Mouse (Mus musculus) heart, adult 2 months (tissue): ENCODE results near the gene Ankrd13a.

Source experiments
- CTCF ChIP-seq: fragments of 200-600 bp; IDR thresholded peaks from 2 replicates; pipeline ENCODE4 v1.8.1; 2022; ENCODE audit warnings: antibody characterized with exemption, mild to moderate bottlenecking, moderate library complexity
- EP300 ChIP-seq: fragments of 200-500 bp; IDR thresholded peaks from 2 replicates; pipeline ENCODE4 v1.6.1; 2011; ENCODE audit warnings: low read depth, low read length, control low read depth; ENCODE audit not compliant: insufficient read depth
- POLR2A ChIP-seq: fragments of 200-500 bp; IDR thresholded peaks from 2 replicates; pipeline ENCODE4 v1.6.1; 2011; ENCODE audit warnings: mild to moderate bottlenecking, low read depth, low read length, control low read depth; ENCODE audit not compliant: insufficient read depth

DNA sequence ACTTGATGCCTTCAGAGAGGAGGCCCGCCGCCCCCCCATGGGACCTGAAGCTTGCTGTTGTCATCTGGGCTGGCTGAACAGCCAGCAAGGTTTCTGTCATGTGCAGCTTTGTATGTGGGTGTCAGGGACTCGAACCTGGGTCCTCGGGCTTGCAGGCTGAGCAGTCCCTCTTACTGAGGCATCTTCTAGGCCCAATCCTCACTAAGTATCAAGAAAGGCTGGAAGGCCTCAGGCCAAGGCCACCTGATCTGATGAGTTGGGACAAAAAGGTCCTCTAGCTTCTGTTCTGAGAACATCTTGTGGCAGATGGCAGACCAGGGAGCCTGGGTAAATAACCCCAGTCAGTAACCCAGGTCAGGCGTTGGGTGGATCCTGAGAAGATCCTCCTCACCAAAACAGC is 35.3 kb downstream of the Ankrd13a start:
- TF ChIP-seq CTCF: no peak
- TF ChIP-seq POLR2A: no peak
- no peak for TF ChIP-seq EP300
